In the genomic region with DNA sequence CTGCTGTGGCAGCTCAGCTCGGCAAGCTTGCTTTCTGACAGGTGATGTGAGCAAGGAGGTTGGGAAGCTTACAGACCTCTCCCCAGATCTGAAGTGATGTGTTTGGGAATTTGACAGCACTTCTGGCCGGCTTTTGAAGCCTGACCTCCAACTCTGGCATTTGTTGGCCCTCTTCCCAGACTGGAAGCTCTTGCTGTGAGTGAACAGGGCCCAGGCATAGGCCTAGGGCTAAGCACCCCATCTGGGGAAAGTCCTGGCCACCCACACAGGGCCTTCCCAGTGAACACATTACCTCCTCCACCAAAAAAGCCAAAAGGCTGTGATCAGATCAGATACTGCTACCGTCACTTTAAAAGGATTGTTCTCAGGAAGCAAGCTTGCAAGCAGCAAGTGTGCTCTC, we compare ENCODE assay signal across 8 mouse cellular contexts. TPM values are rescaled to one million over a fixed set of nuclear protein-coding genes. Genes with fewer than 3 reads are reported as not detected.
A peak's percentile ranks its signal among the peaks of the same experiment; 100 is the strongest.
DNase-seq lines count a peak whose midpoint lies in the region.
"Had no signal": no experiment of that assay in that cellular context is flagged by ENCODE, and none has a peak within 500 bp of the region (broad histone marks: within the 10 kb centered on the region; RNA-seq: fewer than 3 reads in every experiment).

No protein-coding gene starts in this region.

- DNase-seq in retina, postnatal 1 day, result peak; percentile 49
- DNase-seq in retina, embryonic 14.5 days (ENCODE audit: low spot score), result no peak
- peak; percentile 66 to 73 for DNase-seq in cerebellum, postnatal 10 days
- peak; percentile 82 for DNase-seq in heart, postnatal 4 days
- DNase-seq in lung, postnatal 36 days, result peak; percentile 80
- no peak for DNase-seq in layer of hippocampus, postnatal 36 days
- DNase-seq in left cerebral cortex, postnatal 36 days (ENCODE audit: low spot score in 2 of 2), result no peak

- intact Hi-C loops in left cerebral cortex, postnatal 36 days (cut with DNase I), result loop anchor here (10.0 kb wide), 1 partner anchor 258 kb away; the partner anchor contains the start of gene Pik3c2b

RNA-seq across cellular contexts. Expression of gene Golt1a, which starts 7.1 kb away (rescaled TPM):
- total RNA-seq in heart, postnatal 4 days (2021), result not detected
- total RNA-seq in layer of hippocampus, postnatal 36 days (2021), result not detected
- total RNA-seq in left cerebral cortex, postnatal 36 days (2021), result 1 to 10 TPM in 1 of 2 experiments, under 1 TPM in 1; 0.48 to 2.0 TPM

RNA-seq across cellular contexts. Expression of gene Kiss1, which starts 19.1 kb away (rescaled TPM):
- total RNA-seq in heart, postnatal 4 days (2021), result not detected
- total RNA-seq in layer of hippocampus, postnatal 36 days (2021), result not detected
- not detected for total RNA-seq in left cerebral cortex, postnatal 36 days (2021)
- total RNA-seq: adrenal gland, postnatal 4 days had no signal

RNA-seq across cellular contexts. Expression of gene Ren1, which starts 47.8 kb away (rescaled TPM):
- total RNA-seq in heart, postnatal 4 days (2021), result under 1 TPM in 1 of 2 experiments, not detected in 1; 0.16 TPM
- total RNA-seq in layer of hippocampus, postnatal 36 days (2021), result not detected
- not detected for total RNA-seq in left cerebral cortex, postnatal 36 days (2021)

Comparison
In these comparisons a context has a peak if more than half of its experiments do, and no peak if none do; other contexts are left out.
1. DNase-seq: peak in retina, postnatal 1 day (single experiment), cerebellum, postnatal 10 days (2 of 2), heart, postnatal 4 days (single experiment) and lung, postnatal 36 days (single experiment); none in retina, embryonic 14.5 days (single experiment), layer of hippocampus, postnatal 36 days (0 of 2) and left cerebral cortex, postnatal 36 days (0 of 2).